Mouse (Mus musculus) regulatory T cell (primary cell): Measurements from ENCODE around the gene Mob3c.

Source experiments
- in situ Hi-C: fragments of 300-600 bp; cut with MboI, MseI; formaldehyde crosslinking; loops from one replicate; pipeline ENCODE4 v1.15.1; 2025; ENCODE audit warnings: high pct_unique_total_duplicates

Mob3c gene

DNA sequence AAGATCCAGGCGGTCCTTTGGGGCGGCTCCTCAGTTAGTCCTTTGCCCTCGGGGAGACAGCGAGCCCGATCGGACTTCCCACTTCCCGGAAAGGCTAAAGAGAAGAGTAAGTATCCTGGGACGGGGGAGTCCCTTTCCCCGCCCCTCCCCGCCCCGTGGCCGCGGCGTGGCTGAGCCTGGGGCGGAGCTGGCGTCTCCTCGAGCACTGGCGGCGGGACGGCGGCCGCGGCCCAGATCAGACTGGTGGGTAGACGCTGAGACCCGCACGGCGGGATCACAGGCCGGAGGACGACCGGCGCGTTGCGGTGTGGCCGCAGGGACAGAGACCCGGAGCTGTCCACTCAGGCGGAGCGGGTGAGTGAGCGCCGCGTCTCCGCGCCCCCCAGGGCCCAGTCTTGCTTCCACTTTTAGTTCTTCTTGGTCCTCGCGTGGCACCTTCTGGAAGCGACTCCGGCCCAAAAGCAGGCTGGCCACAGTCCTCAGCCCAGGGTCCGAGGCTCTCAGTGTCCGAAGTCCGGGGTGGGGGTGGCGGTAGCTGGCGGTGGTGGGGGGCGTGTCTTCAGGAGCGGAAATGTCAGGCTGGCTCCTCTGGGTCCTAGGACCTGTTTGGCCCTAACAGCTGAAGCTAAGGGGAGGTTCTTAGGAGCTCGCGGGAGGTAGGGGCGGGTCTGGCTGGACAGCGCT, at the start of gene Mob3c:
Mob3c (plus strand) TSS at position 205 of the 684 bp plus-strand sequence.
- in situ Hi-C loops = no loop called here

DNA sequence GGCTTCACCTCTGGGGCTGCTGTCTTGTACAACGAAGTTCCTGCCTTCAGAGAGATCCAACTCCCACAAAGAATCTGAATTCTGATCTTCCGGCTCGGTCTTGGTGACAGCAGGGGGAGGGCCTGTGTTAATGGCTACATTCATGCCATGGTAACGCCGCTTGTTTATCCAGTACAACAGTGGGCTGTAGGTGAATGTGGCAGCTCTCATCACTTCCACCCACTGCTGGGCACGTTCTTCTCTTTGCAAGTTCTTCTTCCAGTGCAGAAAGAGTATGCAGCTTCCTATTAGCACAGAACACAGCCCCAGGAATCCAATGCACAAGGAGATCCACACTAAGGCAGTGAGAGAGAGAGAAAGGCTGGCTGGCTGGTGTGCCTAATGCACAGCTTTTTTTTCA, 47.6 kb upstream of the Mob3c start:
- in situ Hi-C loops = loop anchor here (5.0 kb wide), 2 partner anchors 38 to 52 kb away; no protein-coding TSS in a partner anchor

DNA sequence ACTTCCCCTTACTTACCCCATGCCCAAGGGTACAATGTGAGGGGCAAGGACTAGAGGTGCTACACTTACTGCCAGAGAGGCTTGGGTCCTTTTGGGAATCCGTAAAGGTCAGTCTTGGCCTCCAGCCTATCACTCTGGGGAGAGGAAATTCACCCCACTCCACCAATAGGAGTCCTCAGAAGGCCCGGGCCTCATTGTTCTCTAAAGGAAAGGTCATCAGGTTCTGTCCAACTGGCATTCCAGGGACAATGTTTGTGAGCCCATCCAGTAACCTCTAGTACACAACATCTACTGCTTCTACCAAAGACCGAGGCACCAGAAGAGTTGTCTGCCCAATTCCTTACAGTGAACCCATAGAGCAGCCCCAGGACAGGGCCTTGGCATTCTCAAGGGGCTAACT, 47.0 kb upstream of the Mob3c start, which contains the start of gene Tex38:
Tex38 (minus strand) TSS at position 101 of the 400 bp plus-strand sequence.
- in situ Hi-C loops = loop anchor here (5.0 kb wide), 2 partner anchors 39 to 51 kb away; no protein-coding TSS in a partner anchor

DNA sequence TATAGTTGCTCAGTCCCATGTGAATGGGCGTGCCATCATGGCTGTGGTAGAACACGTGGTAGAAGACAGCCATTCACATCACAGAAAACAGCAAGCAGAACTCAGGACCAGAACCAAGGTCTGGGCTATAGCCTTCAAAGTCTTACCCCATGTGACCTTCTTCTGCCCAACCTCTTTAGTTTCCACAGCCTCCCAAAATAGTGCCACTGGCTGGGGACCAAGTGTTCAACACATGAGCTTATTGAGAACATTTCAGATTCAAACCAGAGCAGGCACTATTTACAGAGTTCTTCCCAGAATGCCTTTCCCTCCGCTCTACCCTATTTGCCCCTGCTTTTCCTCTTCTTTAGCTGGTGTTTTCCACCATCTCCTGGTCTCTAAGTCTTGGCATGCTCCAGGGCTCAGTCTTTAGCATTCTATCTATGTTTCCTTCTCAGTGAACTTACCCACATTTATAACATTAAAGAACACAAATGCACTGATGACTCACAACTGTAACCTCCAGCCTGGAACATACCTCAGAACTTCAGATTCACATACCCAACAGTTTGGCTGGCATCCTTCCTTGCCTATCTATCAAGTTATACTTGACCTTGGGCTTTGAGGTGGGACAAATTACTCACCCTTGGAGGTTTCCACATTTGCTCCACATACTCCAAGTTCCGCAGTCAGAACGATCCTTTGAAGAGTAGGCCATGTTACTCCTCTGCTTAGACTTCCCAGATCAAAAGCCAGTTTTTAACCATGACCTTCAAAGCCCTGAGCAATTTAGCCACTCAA, 45.7 kb upstream of the Mob3c start:
- in situ Hi-C loops = loop anchor here (5.0 kb wide), 2 partner anchors 40 to 50 kb away; no protein-coding TSS in a partner anchor

DNA sequence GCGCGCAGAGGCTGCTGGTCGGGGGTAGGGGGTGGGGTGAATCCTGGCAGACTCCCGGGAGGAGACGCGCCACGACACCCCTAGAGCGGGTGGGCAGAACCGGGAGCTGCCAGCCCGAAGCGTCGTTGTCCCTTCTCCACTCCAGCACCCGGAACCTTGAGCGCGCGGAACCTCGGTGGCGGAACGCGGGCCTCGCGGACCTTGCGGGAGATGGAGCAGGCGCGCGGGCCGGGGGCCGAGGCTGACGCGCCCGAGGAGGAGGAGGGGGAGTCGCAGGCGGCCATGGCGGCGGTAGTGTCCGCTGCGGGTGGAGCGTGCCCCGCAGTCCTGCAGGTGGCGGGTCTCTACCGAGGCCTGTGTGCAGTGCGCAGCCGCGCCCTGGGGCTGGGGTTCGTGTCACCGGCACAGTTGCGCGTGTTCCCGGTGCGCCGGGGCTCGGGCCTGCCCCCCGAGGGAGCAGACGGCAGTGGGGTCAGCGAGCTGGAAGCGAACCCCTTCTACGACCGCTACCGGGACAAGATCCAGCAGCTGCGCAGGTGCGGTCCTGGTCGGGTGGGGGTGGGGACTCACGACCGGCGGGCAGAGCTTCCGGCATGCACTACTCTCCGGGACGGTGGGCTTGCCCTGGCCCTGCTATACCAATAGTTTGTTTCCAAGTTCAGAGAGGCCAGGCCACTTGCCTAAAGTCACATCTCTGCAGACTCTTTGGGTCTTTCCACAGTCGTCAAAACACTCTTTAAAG, 43.0 kb upstream of the Mob3c start, which contains the start of gene Atpaf1:
Atpaf1 (plus strand) TSS at position 44 of the 742 bp plus-strand sequence.
- in situ Hi-C loops = loop anchor here (5.0 kb wide), 2 partner anchors 43 to 47 kb away; no protein-coding TSS in a partner anchor

DNA sequence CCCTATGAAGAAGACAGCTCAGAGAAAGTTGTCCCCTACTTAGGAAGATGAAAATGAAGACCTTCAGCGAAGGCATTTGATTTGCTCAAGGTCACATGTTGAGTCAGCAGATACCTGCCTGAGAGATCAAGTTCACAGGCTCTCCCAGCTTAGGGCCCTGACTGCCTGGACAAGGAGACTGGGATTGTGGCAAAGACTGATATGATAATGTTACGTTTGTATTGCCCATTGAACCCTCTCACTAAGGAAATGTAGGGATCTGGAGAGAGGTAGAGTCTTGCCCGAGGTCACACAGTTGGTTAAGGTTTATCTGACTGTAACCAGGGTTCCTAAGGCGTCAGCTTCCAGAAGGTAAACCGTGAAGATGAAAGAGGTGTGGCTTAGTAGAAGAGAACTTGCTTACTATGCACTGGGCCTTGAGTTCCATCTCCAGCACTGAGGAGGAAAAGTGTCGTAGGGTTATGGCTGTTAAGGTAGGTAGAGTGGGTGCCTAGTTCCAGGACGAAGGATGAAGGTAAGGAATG, 42.3 kb upstream of the Mob3c start:
- in situ Hi-C loops = no loop called here

DNA sequence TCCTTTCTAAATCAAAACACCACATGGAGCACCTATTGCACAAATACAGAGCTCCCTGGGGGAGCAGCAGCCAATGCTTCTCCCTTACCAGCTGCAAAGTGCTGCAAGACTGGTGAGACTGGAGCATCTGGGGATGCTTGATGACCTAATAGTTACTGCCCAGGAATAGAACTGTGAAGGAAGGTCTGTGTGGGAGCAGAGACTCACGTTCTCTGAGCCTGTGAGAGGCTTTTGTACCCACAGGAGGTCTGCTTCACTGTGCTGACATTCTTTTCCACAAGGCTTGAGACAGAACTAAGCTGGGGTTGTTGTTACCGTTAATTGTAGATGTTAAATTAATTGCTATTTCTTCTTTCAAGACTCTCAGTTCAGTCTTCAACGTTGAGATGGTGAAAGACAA, 37.0 kb upstream of the Mob3c start:
- in situ Hi-C loops = no loop called here

DNA sequence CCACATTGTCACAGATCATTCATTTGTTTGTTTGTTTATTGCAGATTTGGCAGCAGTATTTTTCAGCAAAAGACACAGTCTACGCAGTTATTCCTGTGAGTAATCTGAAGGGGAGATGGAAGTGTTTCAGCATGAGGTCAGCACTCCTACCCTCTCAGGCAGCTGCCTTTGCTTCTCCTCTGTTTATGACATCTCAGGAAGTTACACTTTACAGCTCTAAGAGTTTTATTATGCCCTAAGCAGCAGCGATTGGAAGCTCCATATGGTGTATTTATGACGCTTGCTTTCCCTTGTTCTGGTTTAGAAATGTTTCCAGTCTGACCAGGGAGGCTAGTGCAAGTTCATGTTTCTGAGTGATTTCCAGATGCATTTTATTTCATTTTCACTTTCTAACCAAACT, 32.5 kb upstream of the Mob3c start:
- in situ Hi-C loops = no loop called here

DNA sequence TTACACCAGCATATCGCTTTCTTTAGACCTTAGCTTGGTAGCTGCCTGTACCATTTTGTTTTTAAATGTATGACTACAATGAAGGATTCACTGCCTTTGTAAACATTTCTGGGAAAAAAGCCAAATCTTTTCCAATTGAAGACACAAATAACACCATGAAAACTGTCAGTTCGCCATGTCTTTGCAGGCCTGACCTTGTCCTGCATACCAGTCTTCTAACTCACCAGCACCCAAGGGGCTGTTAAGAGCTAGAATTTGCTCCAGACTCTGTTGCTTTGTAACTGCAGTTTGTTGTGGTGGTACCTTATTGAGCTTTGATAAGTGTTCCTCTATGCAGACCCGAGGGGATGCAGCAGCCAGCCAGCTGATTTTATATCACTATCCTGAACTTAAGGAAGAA, 27.9 kb upstream of the Mob3c start:
- in situ Hi-C loops = no loop called here

DNA sequence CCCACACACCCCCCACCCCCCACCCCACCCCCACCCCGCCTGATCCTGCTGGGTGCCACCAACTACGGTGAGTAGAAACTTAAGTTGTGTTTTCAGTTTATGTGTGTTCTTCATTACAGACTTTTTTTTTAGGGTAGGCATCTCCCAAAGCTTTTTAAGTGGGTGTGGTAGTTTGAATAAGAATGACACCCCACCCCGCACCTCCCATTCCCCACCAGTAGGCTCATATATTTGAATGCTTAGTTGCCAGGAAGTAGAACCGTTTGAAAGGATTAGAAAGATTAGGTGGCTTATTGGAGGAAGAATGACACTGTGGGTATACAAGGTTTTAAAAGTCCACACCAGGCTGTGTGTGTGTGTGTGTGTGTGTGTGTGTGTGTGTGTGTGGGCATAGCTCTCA, 15.6 kb upstream of the Mob3c start:
- in situ Hi-C loops = loop anchor here (5.0 kb wide), 1 partner anchor 50 kb away; no protein-coding TSS in a partner anchor

DNA sequence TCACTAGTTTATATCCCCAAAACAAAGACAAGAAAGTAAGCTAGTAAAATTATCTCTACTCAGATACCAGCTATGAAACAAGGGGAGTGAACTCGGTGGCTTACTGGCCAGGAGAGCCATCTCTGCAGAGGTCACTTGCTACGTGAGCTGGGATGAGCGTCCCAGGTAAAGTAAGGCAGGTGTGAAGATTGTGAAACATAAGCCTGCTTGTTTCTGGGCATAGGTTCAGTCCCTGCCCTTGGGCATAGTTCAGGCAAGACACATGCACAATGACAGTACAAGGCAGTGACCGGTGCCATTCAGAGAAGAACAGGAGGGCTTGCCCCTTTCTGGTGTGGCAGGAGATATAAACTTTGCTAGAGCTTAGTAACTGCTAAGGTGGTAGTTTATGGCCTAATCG, 12.3 kb upstream of the Mob3c start:
- in situ Hi-C loops = no loop called here

DNA sequence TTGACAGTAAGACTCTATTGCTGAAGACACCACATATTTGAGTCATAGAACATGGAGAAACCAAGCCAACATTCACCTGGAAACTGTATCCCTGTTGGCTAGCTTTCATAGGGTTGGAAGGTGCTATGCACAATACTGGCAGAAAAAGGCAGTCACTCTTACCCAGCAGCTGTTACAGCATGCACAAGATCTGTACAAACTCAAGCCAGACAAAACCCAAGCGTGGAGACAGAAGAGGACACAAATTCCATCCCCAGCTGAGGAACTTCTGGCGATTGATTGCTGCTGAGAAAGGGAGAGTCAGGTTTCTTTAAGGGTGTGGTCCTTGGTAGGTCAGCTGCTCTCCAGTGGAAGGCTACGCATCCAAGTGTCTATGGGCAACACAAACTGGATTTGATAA, 7.7 kb upstream of the Mob3c start:
- in situ Hi-C loops = no loop called here

DNA sequence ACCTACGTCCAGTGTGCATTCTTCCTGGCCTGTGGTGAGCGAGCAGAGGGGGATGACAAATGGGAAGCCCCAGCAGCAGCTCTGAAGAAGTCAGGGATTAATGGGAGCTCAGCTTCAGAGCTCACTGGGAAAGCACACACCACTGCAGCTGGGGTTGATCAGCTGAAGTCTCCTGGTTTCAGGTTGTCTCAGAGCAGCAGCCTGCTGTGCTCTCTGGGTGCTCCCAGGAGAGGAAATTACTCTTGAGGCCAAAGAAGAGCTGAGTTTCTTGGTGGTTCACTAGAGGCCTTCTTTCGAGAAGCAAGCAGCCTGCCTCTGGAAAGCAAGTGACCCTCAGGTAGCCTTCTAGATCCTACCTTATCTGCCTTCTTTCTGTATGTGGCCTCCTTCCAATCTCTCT, 6.9 kb upstream of the Mob3c start:
- in situ Hi-C loops = no loop called here

DNA sequence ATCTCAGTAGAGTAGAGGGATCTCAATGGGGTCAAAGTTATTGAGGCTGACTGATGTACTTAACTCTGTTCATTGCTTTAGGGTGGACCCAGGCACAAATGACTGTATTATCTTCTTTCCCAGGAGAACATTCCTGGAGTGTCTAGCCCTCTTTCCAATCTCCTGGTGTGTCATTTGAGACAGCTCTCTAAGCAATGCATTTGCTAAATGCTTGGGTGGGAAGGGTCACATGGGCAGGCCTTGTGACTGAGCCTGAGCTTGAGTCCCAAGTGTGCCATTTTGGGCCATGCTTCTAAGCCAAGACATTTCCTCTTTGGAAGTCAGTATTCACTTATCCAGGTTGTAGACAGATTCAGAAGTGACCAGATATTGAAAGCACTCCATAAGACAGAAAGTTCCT, 6.5 kb upstream of the Mob3c start:
- in situ Hi-C loops = no loop called here

DNA sequence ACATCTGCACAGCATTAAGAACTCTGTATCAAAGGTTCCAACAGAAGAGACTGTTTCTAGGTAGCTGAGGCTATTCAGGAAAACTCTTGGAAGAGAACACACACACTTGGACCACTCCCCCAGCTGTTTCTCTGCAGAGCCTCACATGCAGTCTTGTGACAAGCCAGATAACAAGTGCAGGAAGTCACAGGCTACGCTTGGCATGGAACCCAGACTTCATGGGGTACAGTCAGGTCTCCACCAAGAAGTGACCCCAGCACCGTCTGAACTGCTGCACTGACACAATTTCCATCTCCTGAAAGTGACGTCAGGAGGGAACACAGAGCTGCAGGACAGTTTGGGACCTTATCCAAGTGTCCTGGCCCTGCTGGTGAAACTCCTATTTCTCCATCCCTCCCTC, 6.0 kb upstream of the Mob3c start:
- in situ Hi-C loops = no loop called here

DNA sequence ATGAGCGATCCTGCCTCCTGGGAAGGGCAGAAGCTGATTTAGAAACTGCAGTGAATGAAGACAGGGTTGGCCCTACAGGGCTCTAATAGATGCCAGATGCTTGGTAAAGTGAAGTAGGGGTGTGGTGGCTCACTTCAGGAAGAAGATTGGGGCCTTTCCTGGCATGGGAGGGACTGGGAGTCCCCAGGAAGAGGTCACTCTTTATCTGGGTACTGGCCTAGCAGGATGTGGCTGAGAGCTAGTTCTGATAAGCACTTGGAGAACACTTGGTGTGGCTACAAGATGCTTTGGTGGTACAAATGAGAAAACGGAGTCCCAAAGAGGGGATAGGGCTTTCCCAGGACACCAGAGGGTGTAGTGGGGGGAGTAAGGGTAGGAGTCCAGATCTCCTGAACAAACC, 3.7 kb upstream of the Mob3c start:
- in situ Hi-C loops = no loop called here

DNA sequence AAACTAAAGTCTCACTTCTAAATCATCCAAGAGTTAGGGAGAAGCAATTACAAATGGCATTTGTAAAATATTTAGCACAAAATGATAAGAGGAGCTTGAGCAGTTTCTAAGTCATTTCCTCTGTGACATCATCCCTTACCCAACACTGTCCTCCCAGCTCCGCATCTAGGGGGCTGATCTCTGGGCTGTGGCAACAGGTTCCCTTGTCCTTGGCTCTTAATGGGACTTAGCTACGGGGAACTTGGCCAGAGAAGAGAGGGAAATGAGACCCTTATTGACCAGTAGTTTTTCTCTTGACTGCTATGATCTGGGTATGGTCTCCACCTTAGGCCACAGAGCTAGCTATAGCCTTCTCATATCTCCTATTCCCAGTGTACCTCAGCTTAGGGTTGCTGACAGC, 2.6 kb upstream of the Mob3c start:
- in situ Hi-C loops = no loop called here

DNA sequence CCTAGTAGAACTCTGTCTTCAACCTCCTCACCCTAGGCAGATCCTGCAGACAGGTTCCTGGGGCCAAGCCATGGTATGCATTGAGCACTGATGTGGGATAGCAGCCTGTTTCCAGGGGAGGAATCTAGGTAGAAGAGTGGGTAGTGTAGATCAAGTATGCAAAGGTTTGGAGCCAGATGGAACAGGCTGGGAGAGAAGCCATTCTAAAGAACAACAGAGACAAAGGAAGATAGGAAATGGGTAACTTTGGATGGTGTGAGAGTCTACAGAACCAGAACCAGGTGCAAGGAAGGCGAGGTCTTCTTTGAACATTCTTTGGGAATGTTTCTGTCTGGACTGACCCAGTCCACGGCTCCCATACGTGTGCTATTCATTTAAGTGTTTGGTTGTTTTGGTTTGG, 826 bp upstream of the Mob3c start:
- in situ Hi-C loops = no loop called here

DNA sequence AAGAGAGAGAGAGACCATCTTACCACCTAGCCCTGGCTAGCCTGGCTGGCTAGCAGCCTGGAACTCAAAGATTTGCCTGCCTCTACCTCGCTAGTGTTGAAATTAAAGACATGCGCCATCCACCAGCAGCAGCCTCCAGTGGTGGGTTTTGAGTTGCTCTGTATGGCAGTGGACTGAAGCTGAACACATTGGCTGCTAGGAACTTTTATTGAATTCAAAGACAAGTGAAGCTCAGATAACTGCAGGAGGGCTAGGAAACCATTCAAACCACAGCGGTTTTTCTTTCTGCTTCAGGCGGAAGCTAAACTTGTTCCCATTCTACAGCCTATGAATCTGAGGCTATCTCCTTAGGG, 381 bp upstream of the Mob3c start:
- in situ Hi-C loops = no loop called here

DNA sequence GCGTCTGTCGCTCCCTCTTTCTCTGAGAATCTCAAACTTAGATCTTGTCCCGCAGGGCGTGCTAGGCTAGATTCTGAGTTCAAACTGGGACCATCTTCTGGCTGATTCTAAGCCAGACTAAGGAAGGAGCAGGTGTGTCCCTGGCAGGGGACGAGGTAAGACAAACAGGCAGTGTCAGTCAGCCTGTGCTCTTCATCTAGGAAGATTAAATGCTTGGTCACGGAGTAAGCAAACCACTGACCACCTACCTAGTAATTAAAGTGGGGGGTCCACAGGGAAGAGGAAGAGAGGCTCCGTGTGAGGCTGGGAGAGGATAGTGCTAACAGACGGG, 645 bp downstream of the Mob3c start:
- in situ Hi-C loops = no loop called here

DNA sequence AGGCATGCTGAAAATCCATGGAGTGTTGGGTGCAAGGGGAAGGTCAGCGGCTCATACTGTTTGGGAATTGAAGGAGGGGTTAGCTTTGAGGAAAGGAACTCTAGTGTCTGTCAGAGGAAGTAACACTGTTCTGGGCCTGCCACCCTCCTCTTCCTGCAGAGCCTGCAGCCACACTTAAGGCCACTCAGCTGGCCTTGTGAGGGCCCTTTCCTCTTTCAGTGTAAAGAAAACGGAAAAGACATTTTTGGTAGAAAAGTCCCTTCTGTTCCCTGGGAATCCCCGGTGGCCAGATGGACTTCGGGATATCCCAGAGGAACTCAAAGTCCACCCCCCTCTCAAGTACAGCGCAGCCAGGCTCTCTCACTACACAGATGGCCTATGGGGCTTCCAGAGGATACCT, 2.6 kb downstream of the Mob3c start:
- in situ Hi-C loops = loop anchor here (5.0 kb wide), 2 partner anchors 48 to 93 kb away; partner anchors contain the start of genes Atpaf1, Efcab14 and Tex38

DNA sequence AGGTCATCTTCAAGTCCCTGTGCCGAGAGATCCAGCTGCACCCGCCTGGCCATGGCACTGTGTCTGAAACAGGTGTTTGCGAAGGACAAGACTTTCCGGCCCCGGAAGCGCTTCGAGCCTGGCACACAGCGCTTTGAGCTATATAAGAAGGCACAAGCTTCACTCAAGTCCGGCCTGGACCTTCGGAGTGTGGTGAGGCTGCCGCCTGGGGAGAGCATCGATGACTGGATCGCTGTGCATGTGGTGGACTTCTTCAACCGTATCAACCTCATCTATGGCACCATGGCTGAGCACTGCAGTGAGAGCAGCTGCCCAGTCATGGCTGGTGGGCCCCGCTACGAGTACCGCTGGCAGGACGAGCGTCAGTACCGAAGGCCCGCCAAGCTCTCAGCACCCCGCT, 3.3 kb downstream of the Mob3c start:
- in situ Hi-C loops = loop anchor here (5.0 kb wide), 2 partner anchors 49 to 94 kb away; partner anchors contain the start of genes Atpaf1, Efcab14 and Tex38
